Mouse (Mus musculus): ENCODE data around the gene Serinc2. TPM values are rescaled to one million over a fixed set of nuclear protein-coding genes. Genes with fewer than 3 reads are reported as not detected.

Serinc2 gene
- polyA plus RNA-seq, 1 experiment: 16.5 TPM

GRCm38 (mm10) chr4:130213857-130214256 lies 65.1 kb downstream of the Serinc2 start:
- no peak overlapping the region for H3K27ac ChIP-seq (ENCODE audit: control insufficient read depth, insufficient read depth, low read length)
- H3K4me3 ChIP-seq (ENCODE audit: control insufficient read depth, insufficient read depth, low read length): no peak overlapping the region
- 85% methylated on average over 10 of the region's 10 CpGs for WGBS
- TF ChIP-seq POLR2A (IDR thresholded peaks at IDR 0.05; ENCODE audit: control insufficient read depth, extremely low read depth, insufficient read depth, low read length, poor library complexity) (no peak), CTCF (IDR thresholded peaks at IDR 0.05; ENCODE audit: borderline replicate concordance, control insufficient read depth, extremely low read depth, insufficient read depth, low read length, poor library complexity) (no peak)
- H3K36me3 ChIP-seq (ENCODE audit: control insufficient read depth, insufficient read depth, low read length): no peaks in the 10 kb centered on the region
- no peaks in the 10 kb centered on the region for H3K27me3 ChIP-seq (ENCODE audit: control insufficient read depth, insufficient read depth, low read length)
- no peaks in the 10 kb centered on the region for H3K4me1 ChIP-seq (replicated peaks; ENCODE audit: control insufficient read depth, insufficient read depth, low read length)
- no peak for DNase-seq

DNA sequence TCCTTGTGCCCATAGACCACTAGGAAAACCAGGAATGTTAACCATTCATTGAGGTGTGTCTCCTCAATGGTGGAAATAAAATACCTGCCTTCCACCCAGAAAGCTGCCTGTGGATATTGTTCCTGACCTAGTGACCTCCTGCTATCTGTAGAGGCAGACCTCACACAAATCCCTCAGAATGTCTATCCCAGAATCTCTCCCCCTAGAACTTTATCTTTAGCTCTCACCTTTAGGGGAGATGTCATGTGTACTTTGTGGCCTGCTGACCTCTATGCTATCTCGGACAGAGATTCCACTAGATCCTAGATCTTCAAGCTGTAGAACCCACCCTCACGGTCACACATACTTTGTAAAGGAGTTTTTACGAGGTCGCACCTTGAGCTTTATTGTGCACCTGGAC lies 65.8 kb downstream of the Serinc2 start:
- DNase-seq: no peak
- Histone ChIP-seq H3K4me1 (replicated peaks; ENCODE audit: control insufficient read depth, insufficient read depth, low read length) (no peaks in the 10 kb centered on the region), H3K27me3 (ENCODE audit: control insufficient read depth, insufficient read depth, low read length) (no peaks in the 10 kb centered on the region), H3K36me3 (ENCODE audit: control insufficient read depth, insufficient read depth, low read length) (no peaks in the 10 kb centered on the region), H3K27ac (ENCODE audit: control insufficient read depth, insufficient read depth, low read length) (no peak overlapping the region), H3K4me3 (ENCODE audit: control insufficient read depth, insufficient read depth, low read length) (no peak overlapping the region)
- 95% methylated on average over 4 of the region's 4 CpGs for WGBS
- TF ChIP-seq CTCF (IDR thresholded peaks at IDR 0.05; ENCODE audit: borderline replicate concordance, control insufficient read depth, extremely low read depth, insufficient read depth, low read length, poor library complexity): no peak
- no peak for TF ChIP-seq POLR2A (IDR thresholded peaks at IDR 0.05; ENCODE audit: control insufficient read depth, extremely low read depth, insufficient read depth, low read length, poor library complexity)

DNA sequence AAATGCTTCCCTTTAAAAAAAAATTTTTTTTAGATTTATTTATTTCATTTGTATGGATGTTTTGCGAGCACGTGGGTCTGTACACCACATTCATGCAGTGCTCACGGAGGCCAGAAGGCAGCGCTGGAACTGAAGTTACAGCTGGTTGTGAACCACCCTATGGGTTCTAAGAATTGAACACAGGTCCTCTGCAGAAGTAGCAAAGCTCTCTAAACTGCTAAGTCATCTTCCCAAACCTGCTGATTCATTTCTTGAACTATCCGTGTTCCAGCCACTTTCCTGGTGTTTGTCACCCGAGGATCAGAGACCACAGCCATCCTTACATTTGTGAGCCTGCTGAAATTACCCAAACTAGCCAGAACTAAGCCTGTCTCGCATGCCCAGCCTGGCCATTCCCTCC lies 66.6 kb downstream of the Serinc2 start:
- Histone ChIP-seq H3K27me3 (ENCODE audit: control insufficient read depth, insufficient read depth, low read length) (no peaks in the 10 kb centered on the region), H3K36me3 (ENCODE audit: control insufficient read depth, insufficient read depth, low read length) (no peaks in the 10 kb centered on the region), H3K4me3 (ENCODE audit: control insufficient read depth, insufficient read depth, low read length) (no peak overlapping the region), H3K4me1 (replicated peaks; ENCODE audit: control insufficient read depth, insufficient read depth, low read length) (no peaks in the 10 kb centered on the region), H3K27ac (ENCODE audit: control insufficient read depth, insufficient read depth, low read length) (no peak overlapping the region)
- no peak for DNase-seq
- TF ChIP-seq POLR2A (IDR thresholded peaks at IDR 0.05; ENCODE audit: control insufficient read depth, extremely low read depth, insufficient read depth, low read length, poor library complexity): no peak
- TF ChIP-seq CTCF (IDR thresholded peaks at IDR 0.05; ENCODE audit: borderline replicate concordance, control insufficient read depth, extremely low read depth, insufficient read depth, low read length, poor library complexity): no peak
- WGBS: 66% methylated on average over 7 of the region's 7 CpGs

DNA sequence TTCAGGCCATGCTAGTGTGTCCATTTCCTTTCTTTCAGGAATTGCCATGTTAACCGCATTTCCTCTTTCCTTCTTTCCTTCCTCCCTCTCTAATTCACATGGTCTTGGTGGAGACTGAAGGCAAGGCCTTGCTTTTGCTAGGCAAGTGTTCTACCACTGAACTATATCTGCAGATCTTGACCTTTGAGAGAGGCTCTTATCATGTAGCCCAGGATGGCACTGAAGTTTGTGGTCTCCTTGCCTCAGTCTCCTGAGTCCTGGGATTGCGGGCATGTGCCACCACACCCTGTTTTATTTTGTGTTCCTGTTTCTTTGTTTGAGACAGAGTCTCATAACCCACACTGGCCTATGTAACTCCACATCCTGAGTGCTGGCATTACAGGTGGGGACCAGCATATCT lies 67.1 kb downstream of the Serinc2 start:
- Histone ChIP-seq H3K36me3 (ENCODE audit: control insufficient read depth, insufficient read depth, low read length) (no peaks in the 10 kb centered on the region), H3K27me3 (ENCODE audit: control insufficient read depth, insufficient read depth, low read length) (no peaks in the 10 kb centered on the region), H3K4me3 (ENCODE audit: control insufficient read depth, insufficient read depth, low read length) (no peak overlapping the region), H3K27ac (ENCODE audit: control insufficient read depth, insufficient read depth, low read length) (no peak overlapping the region), H3K4me1 (replicated peaks; ENCODE audit: control insufficient read depth, insufficient read depth, low read length) (no peaks in the 10 kb centered on the region)
- 88% methylated on average over 2 of the region's 2 CpGs for WGBS
- no peak for DNase-seq
- TF ChIP-seq CTCF (IDR thresholded peaks at IDR 0.05; ENCODE audit: borderline replicate concordance, control insufficient read depth, extremely low read depth, insufficient read depth, low read length, poor library complexity) (no peak), POLR2A (IDR thresholded peaks at IDR 0.05; ENCODE audit: control insufficient read depth, extremely low read depth, insufficient read depth, low read length, poor library complexity) (no peak)

Other genes with a start within 250 kb of the Serinc2 start
- 2.6 and 4.4 TPM in 2 replicates for gene Col16a1, start 231.4 kb downstream of the Serinc2 start, polyA plus RNA-seq (2012; rRNA removed)
- 103 and 105 TPM in 2 replicates for gene Pef1, start 176.6 kb downstream of the Serinc2 start, polyA plus RNA-seq (2012; rRNA removed)
- 0.30 and 1.1 TPM in 2 replicates for gene Hcrtr1, start 139.8 kb downstream of the Serinc2 start, polyA plus RNA-seq (2012; rRNA removed)
- gene Tinagl1, start 104.1 kb downstream of the Serinc2 start, polyA plus RNA-seq (2012; rRNA removed): 32.7 and 40.3 TPM in 2 replicates
- 0.13 and 0.32 TPM in 2 replicates for gene Gm853, start 56.8 kb downstream of the Serinc2 start, polyA plus RNA-seq (2012; rRNA removed)
- gene Fabp3, start 29.4 kb upstream of the Serinc2 start, polyA plus RNA-seq (2012; rRNA removed): 18.3 and 222 TPM in 2 replicates
- gene Gm10570, start 29.5 kb upstream of the Serinc2 start, polyA plus RNA-seq (2012; rRNA removed): 0.46 TPM in 1 of 2 replicates, not detected in the other
- 34.3 and 36.8 TPM in 2 replicates for gene Zcchc17, start 80.7 kb upstream of the Serinc2 start, polyA plus RNA-seq (2012; rRNA removed)
- 78.4 and 83.6 TPM in 2 replicates for gene Snrnp40, start 80.9 kb upstream of the Serinc2 start, polyA plus RNA-seq (2012; rRNA removed)

All from thymus, adult 2 months (tissue).